Mouse (Mus musculus) gastrocnemius, adult 2 months (tissue): ENCODE data around the gene Cptp. TPM values are rescaled to one million over a fixed set of nuclear protein-coding genes. Genes with fewer than 3 reads are reported as not detected.
A peak's percentile ranks its signal among the peaks of the same experiment; 100 is the strongest.

Source experiments
- DNase-seq: peaks from one replicate; pipeline ENCODE4 v3.0.0; 2022
- H3K27ac ChIP-seq: fragments of 200-600 bp; 2 replicates; pipeline ENCODE4 v1.8.1; 2022; ENCODE audit warnings: mild to moderate bottlenecking
- H3K4me3 ChIP-seq: fragments of 200-600 bp; 2 replicates; pipeline ENCODE4 v1.8.1; 2022; ENCODE audit warnings: mild to moderate bottlenecking, moderate library complexity
- CTCF ChIP-seq: fragments of 200-600 bp; IDR thresholded peaks from 2 replicates; pipeline ENCODE4 v1.8.1; 2022; ENCODE audit warnings: antibody characterized with exemption, mild to moderate bottlenecking, moderate library complexity
- intact Hi-C: fragments of 180-260 bp; cut with DNase I; formaldehyde crosslinking; loops from one replicate; pipeline ENCODE4 v1.15.1; 2025
- total RNA-seq, 2 experiments: library from RNA; stranded (reverse); gene quantifications; 2 replicates each; pipeline ENCODE4 v1.2.3; 2021

The Cptp gene
- total RNA-seq, 2 experiments from 2014 or later = 13.6 to 18.0 TPM

- DNase-seq = peak; percentile 70
- peak overlapping the region; percentile 81 for H3K4me3 ChIP-seq
- intact Hi-C loops = no loop called here
Observed at GRCm38 (mm10) chr4:155895216-155895615, 26.0 kb upstream of the Cptp start.

GRCm38 (mm10) chr4:155894311-155894881, 25.2 kb upstream of the Cptp start:
- H3K27ac ChIP-seq = peak overlapping the region; percentile 87
- peak; percentile 87 for DNase-seq
- intact Hi-C loops = loop anchor here (5.0 kb wide), 1 partner anchor 48 kb away; the partner anchor contains the start of gene Ube2j2
- no peak for TF ChIP-seq CTCF
- peak overlapping the region; percentile 81 for H3K4me3 ChIP-seq

More at GRCm38 (mm10) chr4:155895216-155895615, 26.0 kb upstream of the Cptp start:
- TF ChIP-seq CTCF = no peak
- H3K27ac ChIP-seq = peak overlapping the region; percentile 87

GRCm38 (mm10) chr4:155893212-155893690, 24.0 kb upstream of the Cptp start:
- TF ChIP-seq CTCF = no peak
- no peak for DNase-seq
- Histone ChIP-seq H3K4me3 (peak overlapping the region; percentile 81), H3K27ac (peak overlapping the region; percentile 87)
- intact Hi-C loops = loop anchor here (2.0 to 5.0 kb wide), 3 partner anchors 22 to 49 kb away; partner anchors contain the start of genes Dvl1 and Ube2j2

GRCm38 (mm10) chr4:155892438-155893211, 23.4 kb upstream of the Cptp start:
- H3K27ac ChIP-seq = peak overlapping the region; percentile 96
- H3K4me3 ChIP-seq = peak overlapping the region; percentile 81
- DNase-seq = no peak
- TF ChIP-seq CTCF = no peak
- intact Hi-C loops = loop anchor here (2.0 to 5.0 kb wide), 3 partner anchors 22 to 50 kb away; partner anchors contain the start of genes Dvl1 and Ube2j2

GRCm38 (mm10) chr4:155892017-155892416, 22.8 kb upstream of the Cptp start:
- peak; percentile 41 for TF ChIP-seq CTCF
- intact Hi-C loops = loop anchor here (2.0 to 5.0 kb wide), 3 partner anchors 21 to 50 kb away; partner anchors contain the start of genes Dvl1 and Ube2j2
- DNase-seq = peak; percentile 94
- Histone ChIP-seq H3K4me3 (peak overlapping the region; percentile 81), H3K27ac (peak overlapping the region; percentile 96)

- H3K27ac ChIP-seq = peak within 1 kb of the TSS; percentile 96
- peak; percentile 99 for DNase-seq
- H3K4me3 ChIP-seq = peak within 1 kb of the TSS; percentile 81
- no peak for TF ChIP-seq CTCF
- intact Hi-C loops = loop anchor here (2.0 to 5.0 kb wide), 3 partner anchors 21 to 51 kb away; partner anchors contain the start of genes Dvl1 and Ube2j2
Observed at GRCm38 (mm10) chr4:155891551-155892001, 22.3 kb upstream of the Cptp start, which contains the start of the genes Pusl1 and Acap3. Gene Pusl1 (minus strand): TSS chr4:155891781. Gene Acap3 (plus strand): TSS chr4:155891822.

GRCm38 (mm10) chr4:155891011-155891471, 21.8 kb upstream of the Cptp start:
- no peak for TF ChIP-seq CTCF
- no peak for DNase-seq
- intact Hi-C loops = loop anchor here (5.0 kb wide), 1 partner anchor 51 kb away; the partner anchor contains the start of gene Ube2j2
- Histone ChIP-seq H3K4me3 (peak overlapping the region; percentile 81), H3K27ac (peak overlapping the region; percentile 96)

- Histone ChIP-seq H3K4me3 (no peak overlapping the region), H3K27ac (no peak overlapping the region)
- no peak for TF ChIP-seq CTCF
- intact Hi-C loops = no loop called here
- DNase-seq = peak; percentile 17
Observed at GRCm38 (mm10) chr4:155889316-155889715, 20.1 kb upstream of the Cptp start.

GRCm38 (mm10) chr4:155888181-155888580, 18.9 kb upstream of the Cptp start:
- TF ChIP-seq CTCF = no peak
- peak; percentile 14 for DNase-seq

GRCm38 (mm10) chr4:155887674-155888073, 18.4 kb upstream of the Cptp start:
- no peak for TF ChIP-seq CTCF
- intact Hi-C loops = no loop called here
- no peak overlapping the region for H3K4me3 ChIP-seq

More at GRCm38 (mm10) chr4:155888181-155888580, 18.9 kb upstream of the Cptp start:
- intact Hi-C loops = no loop called here
- no peak overlapping the region for H3K27ac ChIP-seq
- no peak overlapping the region for H3K4me3 ChIP-seq

GRCm38 (mm10) chr4:155886330-155886729, 17.1 kb upstream of the Cptp start:
- intact Hi-C loops = no loop called here
- TF ChIP-seq CTCF = no peak
- Histone ChIP-seq H3K4me3 (no peak overlapping the region), H3K27ac (no peak overlapping the region)
- DNase-seq = no peak

More at GRCm38 (mm10) chr4:155887674-155888073, 18.4 kb upstream of the Cptp start:
- no peak overlapping the region for H3K27ac ChIP-seq
- DNase-seq = no peak

GRCm38 (mm10) chr4:155883587-155883986, 14.3 kb upstream of the Cptp start:
- intact Hi-C loops = no loop called here
- peak overlapping the region; percentile 75 for H3K27ac ChIP-seq
- no peak for TF ChIP-seq CTCF
- no peak for DNase-seq
- H3K4me3 ChIP-seq = 0 out of 2 replicates have a peak overlapping the region, but pooled peaks have one; percentile 32
